Mouse (Mus musculus) thymus, postnatal 25 days (tissue): ENCODE data around the gene Ctsr.
"Not testable (repeated sequence)": the region's sequence is repeated elsewhere in the genome, so short reads cannot be mapped to it uniquely, and the experiment has no call there.

Experiments used
- DNase-seq: peaks from one replicate; pipeline ENCODE4 v3.0.0; 2022

Ctsr gene

DNA sequence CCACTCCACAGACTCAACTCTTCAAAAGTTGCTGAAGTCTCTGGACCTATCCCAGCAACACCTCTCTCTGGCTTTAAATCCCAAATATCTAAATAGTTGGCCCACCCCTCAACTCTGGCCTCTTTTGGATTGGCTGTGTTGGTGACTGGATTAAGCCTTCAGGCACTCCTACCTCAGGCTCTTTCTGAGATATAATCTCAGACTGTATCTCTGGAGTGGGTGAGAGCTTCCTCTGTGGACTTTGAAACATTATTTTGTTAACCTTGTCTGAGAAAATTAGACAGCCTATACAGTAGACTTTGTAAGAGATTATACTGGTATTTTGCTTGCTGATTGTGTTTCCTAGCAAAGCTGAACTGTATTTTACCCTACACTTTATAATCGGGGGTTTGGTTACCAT lies at the start of gene Ctsr:
Gene Ctsr (minus strand): TSS at position 101 of the 400 bp plus-strand sequence.
- DNase-seq = no peak

DNA sequence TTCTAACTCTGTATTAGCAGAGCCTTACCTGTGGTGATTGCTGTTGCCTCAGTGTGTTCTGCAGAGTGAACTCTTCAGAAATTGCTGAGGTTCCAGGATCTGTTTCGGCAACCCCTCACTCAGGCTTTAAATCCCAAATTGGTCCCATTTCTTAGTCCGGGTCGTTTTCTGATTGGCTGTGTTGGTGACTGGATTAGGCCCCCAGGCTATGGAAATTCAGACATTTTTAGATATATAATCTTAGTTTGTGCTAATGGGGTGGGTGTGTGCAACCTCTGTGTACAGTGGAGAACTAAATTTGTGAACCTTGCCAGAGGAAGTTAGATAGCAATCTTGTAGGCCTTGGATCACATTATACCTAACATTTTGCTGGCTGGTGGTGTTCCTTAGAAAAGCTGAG lies 39.3 kb upstream of the Ctsr start, which contains the start of gene Cts6:
Gene Cts6 (minus strand): TSS at position 101 of the 400 bp plus-strand sequence.
- DNase-seq = no peak

DNA sequence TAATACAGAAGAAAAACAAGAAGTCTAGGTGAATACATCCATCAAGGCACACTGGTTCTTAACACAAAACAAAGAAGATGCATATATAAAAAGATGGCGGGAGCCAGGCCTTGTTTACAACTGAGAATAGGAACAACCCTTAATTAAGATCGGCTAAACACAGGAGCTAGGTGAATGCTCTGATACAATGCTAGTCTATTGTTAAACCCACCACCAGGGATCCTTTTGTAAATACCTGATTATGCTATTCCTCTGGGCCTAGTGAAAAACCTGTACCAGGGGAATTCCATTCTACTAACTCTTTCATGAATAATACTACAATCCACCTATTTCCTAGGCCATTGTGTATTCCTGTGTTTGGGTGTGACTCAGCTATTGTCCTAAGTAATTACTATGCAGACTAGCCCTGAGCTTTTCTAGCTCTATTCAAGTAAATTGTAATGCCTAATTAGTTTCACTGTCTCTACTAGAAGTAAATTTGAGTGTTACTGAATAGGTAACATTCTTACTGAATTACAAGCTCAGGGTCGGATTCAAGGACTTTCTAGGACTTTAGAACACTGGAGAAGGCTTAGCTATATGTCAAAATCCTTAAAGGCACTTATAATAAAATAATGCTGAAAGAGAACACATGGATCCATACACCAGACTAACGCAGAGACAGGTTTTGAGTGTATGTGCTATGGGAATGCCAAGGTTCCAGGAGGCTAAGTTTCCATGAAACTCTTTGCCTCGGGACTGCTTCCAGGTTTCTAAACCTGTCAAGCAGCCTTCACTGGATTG lies 21.3 kb upstream of the Ctsr start:
- DNase-seq = not testable (repeated sequence)

DNA sequence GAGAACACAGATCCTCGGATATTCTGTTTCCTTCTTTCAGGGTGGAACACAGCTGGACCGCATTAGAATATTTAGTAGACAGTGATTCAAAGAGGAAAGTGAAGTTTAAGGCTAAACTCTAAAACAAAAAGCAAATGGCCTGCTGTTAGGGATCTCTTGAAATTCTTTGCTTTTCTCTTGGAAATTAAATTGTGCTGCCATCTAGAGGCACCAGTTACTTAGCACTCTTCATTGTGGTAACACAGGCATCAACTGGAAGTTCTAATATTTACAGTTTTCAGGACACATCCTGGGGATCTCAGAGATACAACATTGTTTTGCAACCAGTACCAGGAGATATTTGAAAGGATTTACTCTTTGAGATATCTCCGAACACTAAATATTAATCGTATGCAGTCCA lies 566 bp upstream of the Ctsr start:
- no peak for DNase-seq
